Mouse (Mus musculus) testis, adult 2 months (tissue): Measurements from ENCODE around the gene Gm9844.

Experiments used
- CTCF ChIP-seq: fragments of 200-500 bp; IDR thresholded peaks from 2 replicates; pipeline ENCODE4 v1.5.1; 2012; ENCODE audit warnings: low read depth, mild to moderate bottlenecking, inconsistent platforms, low read length, moderate library complexity; ENCODE audit not compliant: control insufficient read depth, insufficient read depth, insufficient replicate concordance
- POLR2A ChIP-seq: fragments of 200-500 bp; IDR thresholded peaks from 2 replicates; pipeline ENCODE4 v1.6.1; 2012; ENCODE audit warnings: low read depth, mild to moderate bottlenecking, inconsistent platforms, low read length, moderate library complexity; ENCODE audit not compliant: control insufficient read depth

GRCm38 (mm10) chr7:24850899-24851303 is 11.1 kb upstream of the Gm9844 start:
- no peak for TF ChIP-seq POLR2A
- TF ChIP-seq CTCF = no peak
